Mouse (Mus musculus): ENCODE measurements around the gene Nxpe5. TPM values are rescaled to one million over a fixed set of nuclear protein-coding genes. Genes with fewer than 3 reads are reported as not detected.
"Not testable (repeated sequence)": the region's sequence is repeated elsewhere in the genome, so short reads cannot be mapped to it uniquely, and the experiment has no call there.

Nxpe5 gene
- 0.06 TPM in 1 of 2 replicates, not detected in the other for polyA plus RNA-seq (2015; fragmentation: Nextera tagmentation; extraction: Ambion mirVana)

DNA sequence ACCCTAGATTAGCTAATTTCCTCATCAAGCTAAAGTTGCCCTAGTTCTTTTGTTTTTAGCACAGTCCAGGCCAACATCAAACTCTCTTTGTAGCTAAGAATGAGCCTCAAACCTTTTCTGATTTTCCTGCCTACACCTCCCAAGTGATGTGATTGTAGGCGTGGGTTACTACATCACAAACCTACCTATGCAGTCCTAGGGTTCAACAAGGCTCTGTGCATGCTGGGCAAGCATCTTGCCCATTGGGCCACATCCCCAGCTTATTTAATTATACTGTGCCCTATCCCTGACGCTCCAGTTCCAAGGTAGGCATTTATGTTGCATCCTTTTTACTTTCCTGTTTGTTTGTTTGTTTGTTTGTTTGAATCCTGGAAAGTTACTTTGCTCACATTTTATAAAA, at the start of gene Nxpe5:
TSS of gene Nxpe5 (plus strand) at position 199 of the 400 bp plus-strand sequence.
- no peak within 1 kb of the TSS for H3K9ac ChIP-seq
- no peak within 1 kb of the TSS for H3K27ac ChIP-seq
- H3K4me2 ChIP-seq: no peak within 1 kb of the TSS
- no peaks in the 10 kb centered on the region for H3K4me1 ChIP-seq
- H3K4me3 ChIP-seq: no peak within 1 kb of the TSS
- 46% methylated on average over 2 of the region's 2 CpGs for WGBS
- no peaks in the 10 kb centered on the region for H3K9me3 ChIP-seq
- no peaks in the 10 kb centered on the region for H3K36me3 ChIP-seq (replicated peaks)
- no peaks in the 10 kb centered on the region for H3K27me3 ChIP-seq (replicated peaks)
- ATAC-seq (replicated peaks): no peak

DNA sequence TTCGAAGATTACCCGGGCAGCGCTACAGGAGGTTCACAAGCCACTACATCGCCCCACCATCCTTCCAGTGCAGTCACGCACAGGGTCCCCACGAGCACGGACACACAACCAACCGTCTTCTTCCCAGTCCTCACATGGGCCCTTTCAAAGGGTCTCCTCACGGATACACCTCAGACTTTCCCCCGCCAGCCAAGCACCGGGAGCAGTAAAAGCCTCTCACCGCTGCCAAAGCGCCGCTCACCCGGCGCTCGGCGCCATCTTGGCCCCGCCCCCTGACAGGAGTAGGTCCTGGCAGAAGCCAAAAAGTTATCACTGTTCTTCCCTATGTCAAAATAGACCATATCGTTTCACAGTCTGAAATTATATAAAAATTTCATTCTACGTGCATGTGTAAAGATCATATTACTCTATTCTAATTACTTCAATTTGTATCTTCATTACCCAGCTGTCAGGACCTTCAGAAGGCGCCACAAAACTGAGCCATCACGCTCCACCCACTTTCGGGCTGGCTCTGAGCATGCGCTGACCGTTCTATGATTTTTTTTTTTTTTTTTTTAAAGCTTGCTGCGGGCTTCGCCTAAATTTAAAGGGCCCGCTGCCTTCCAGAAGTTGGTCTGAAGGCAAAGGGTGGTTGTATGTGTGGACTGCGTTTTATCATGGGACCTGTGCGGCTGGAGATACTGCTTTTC, 38.6 kb upstream of the Nxpe5 start, which contains the start of the genes Taf6 and Cnpy4:
TSS of gene Taf6 (minus strand) at position 502 of the 689 bp plus-strand sequence.
TSS of gene Cnpy4 (plus strand) at position 536 of the 689 bp plus-strand sequence.
- Histone ChIP-seq H3K4me1 (peaks cover 22% of the 10 kb centered on the region), H3K36me3 (replicated peaks) (peaks cover 12% of the 10 kb centered on the region), H3K27me3 (replicated peaks) (no peaks in the 10 kb centered on the region), H3K4me3 (peak within 1 kb of the TSS; percentile 71), H3K9ac (peak within 1 kb of the TSS; percentile 71), H3K9me3 (no peaks in the 10 kb centered on the region), H3K4me2 (peak within 1 kb of the TSS; percentile 71), H3K27ac (peak within 1 kb of the TSS; percentile 84)
- WGBS: 0% methylated on average over 31 of the region's 31 CpGs
- ATAC-seq (replicated peaks): peak; percentile 87

DNA sequence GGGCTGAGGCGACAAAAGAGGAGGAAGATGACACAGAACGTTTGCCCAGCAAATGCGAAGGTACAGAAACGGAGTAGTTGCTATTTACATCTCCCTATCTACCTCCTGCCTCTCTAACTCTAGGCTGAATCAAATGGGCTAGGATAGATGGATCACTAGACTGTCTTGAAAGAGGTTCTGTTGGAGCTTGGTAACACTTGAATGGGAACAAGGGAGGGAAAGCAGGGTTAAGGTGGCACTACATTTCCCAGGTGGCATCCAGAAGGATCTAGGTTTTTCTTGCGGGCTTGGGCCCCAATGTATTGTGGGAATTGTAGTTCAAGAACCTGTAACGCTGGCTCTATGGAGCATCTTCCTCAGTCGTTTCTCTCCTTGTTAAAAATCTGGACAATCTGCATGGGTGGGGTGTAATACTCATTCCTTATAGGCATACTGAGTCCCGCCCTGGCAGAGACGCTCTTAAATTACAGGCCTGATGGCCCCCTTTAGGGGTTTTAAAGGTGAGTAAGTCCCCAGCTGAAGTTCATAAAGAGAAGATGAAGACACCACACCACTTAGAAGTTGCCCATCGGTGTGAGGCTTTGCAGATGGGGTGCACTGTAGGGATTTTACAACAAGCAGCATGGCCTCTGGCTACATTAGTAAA, 37.9 kb upstream of the Nxpe5 start:
- 0% methylated on average over 10 of the region's 10 CpGs for WGBS
- Histone ChIP-seq H3K36me3 (replicated peaks) (peaks cover 15% of the 10 kb centered on the region), H3K27me3 (replicated peaks) (no peaks in the 10 kb centered on the region), H3K9me3 (no peaks in the 10 kb centered on the region), H3K4me2 (peak overlapping the region; percentile 71), H3K4me1 (peaks cover 22% of the 10 kb centered on the region), H3K4me3 (peak overlapping the region; percentile 71), H3K9ac (peak overlapping the region; percentile 71), H3K27ac (peak overlapping the region; percentile 84)
- ATAC-seq (replicated peaks): peak; percentile 86

DNA sequence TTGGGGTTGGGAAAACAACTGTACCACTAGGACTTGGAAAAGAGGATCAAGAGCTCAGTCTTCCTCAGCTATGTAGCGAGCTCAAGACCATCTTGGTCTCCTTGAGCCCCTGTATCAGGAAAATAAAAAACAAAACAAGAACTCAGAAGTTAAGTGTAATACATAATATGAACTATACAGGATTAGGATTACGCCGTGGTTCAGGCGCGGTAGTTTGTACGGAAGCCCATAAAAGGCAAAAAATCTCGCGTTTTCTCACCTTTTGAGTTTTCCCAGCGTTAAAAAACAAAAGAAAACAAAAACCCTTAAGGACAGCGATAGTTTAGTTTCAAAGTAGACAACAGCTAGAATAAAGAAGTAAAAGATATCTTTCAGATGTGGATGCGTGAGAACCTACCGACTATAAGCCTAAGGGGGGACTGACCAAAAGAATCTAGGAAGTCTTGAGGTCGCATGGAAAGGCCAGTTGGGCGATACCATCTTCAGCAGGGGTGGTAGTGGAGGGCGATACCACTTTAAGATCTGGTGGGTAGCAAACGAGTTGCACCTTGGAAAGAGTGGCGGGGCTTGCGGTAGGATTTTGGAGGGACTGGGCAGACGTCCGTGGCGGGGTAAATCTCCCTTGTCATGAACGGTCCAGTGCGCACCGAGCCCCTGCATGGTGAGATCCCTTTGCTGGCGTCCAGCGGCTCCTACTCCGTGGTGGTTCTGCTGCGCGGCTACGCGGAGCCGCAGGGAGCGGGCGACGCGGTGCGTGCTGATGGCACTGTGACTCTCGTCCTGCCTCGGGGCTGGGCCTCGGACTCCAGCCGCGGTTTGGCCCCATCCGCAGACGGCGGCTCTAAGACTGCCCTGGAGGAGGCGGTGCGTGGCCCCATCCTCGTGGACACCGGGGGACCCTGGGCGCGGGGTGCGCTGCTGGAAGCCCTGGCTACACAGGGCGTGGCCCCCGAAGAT, 31.6 kb upstream of the Nxpe5 start, which contains the start of gene Mblac1:
TSS of gene Mblac1 (plus strand) at position 544 of the 957 bp plus-strand sequence.
- peak within 1 kb of the TSS; percentile 66 for H3K4me2 ChIP-seq
- H3K9ac ChIP-seq: peak within 1 kb of the TSS; percentile 86
- H3K4me3 ChIP-seq: peak within 1 kb of the TSS; percentile 73
- H3K27ac ChIP-seq: peak within 1 kb of the TSS; percentile 92
- H3K4me1 ChIP-seq: peaks cover 21% of the 10 kb centered on the region
- 6% methylated on average over 54 of the region's 54 CpGs for WGBS
- peaks cover 12% of the 10 kb centered on the region for H3K36me3 ChIP-seq (replicated peaks)
- H3K9me3 ChIP-seq: no peaks in the 10 kb centered on the region
- ATAC-seq (replicated peaks): peak; percentile 87
- H3K27me3 ChIP-seq (replicated peaks): no peaks in the 10 kb centered on the region

DNA sequence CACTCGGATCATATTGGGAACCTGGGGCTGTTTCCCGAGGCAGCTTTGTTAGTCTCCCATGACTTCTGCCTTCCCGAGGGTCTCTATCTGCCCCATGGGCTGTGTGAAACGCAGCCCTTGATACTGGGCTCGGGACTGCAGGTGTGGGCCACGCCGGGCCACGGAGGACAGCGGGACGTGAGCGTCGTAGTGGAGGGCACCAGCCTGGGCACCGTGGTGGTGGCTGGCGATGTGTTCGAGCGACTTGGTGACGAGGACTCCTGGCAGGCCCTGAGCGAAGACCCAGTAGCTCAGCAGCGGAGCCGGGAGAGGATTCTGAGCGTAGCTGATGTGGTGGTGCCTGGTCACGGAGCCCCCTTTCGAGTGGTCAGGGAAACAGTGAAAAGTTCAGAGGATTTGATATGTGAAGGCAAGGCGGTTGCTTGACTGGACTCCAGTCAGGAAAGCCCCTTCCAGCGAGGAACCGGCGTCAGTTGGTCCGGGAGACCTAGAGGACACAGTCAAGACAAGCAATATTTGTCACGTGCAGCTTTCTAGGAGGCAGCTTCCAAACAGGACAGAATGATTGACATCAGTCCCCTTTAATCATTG, 30.8 kb upstream of the Nxpe5 start:
- H3K4me2 ChIP-seq: peak overlapping the region; percentile 66
- peak; percentile 72 for ATAC-seq (replicated peaks)
- H3K27me3 ChIP-seq (replicated peaks): no peaks in the 10 kb centered on the region
- peaks cover 21% of the 10 kb centered on the region for H3K4me1 ChIP-seq
- H3K9me3 ChIP-seq: no peaks in the 10 kb centered on the region
- H3K27ac ChIP-seq: peak overlapping the region; percentile 92
- peaks cover 12% of the 10 kb centered on the region for H3K36me3 ChIP-seq (replicated peaks)
- 1% methylated on average over 29 of the region's 29 CpGs for WGBS
- peak overlapping the region; percentile 73 for H3K4me3 ChIP-seq
- peak overlapping the region; percentile 86 for H3K9ac ChIP-seq

DNA sequence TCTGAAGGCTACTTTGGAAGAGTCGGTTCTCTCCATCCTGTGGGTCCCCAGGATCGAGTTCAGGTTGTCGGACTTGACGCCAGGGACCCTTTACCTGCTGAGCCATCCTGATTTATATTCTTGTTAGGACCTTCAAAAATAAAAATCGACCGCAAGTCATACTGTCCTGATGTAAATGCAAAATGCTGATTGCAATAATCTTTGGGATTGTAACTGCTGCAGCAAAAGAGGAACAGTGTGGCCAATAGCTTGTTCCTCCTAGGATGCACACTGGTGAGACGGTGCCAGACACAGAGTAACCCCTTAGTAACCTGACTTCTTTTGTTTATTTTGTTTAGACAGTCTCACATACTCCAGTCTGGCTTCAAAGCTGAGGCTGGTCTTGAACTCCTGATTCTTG, 30.2 kb upstream of the Nxpe5 start:
- H3K9ac ChIP-seq: peak overlapping the region; percentile 86
- WGBS: 70% methylated on average over 7 of the region's 7 CpGs
- no peaks in the 10 kb centered on the region for H3K27me3 ChIP-seq (replicated peaks)
- no peaks in the 10 kb centered on the region for H3K9me3 ChIP-seq
- peak overlapping the region; percentile 73 for H3K4me3 ChIP-seq
- peak overlapping the region; percentile 66 for H3K4me2 ChIP-seq
- H3K4me1 ChIP-seq: peaks cover 21% of the 10 kb centered on the region
- ATAC-seq (replicated peaks): no peak
- peak overlapping the region; percentile 92 for H3K27ac ChIP-seq
- peaks cover 12% of the 10 kb centered on the region for H3K36me3 ChIP-seq (replicated peaks)

DNA sequence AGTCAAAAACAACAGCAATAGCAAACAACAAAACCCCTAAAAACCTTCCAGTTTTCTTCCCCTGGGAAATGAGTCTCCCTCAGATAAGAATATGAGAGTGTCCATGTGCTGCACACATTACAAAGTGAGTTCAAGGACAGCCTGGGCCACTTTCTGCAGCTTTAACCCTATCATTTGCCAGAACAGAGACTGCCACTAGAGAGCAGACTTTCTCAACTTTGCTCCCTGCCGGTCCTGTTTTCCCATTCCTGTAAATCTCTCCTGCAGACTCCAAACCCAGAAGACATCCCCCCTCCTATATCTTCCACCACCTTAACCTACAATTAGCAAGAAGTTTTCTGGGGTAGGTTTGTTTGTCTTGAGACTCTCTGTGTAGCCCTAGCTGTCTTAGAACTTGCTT, 26.1 kb upstream of the Nxpe5 start:
- Histone ChIP-seq H3K4me3 (no peak overlapping the region), H3K27ac (no peak overlapping the region), H3K4me1 (peaks cover 13% of the 10 kb centered on the region), H3K9ac (no peak overlapping the region), H3K9me3 (no peaks in the 10 kb centered on the region; the same call in 1 of the 2 replicates), H3K4me2 (no peak overlapping the region), H3K27me3 (replicated peaks) (no peaks in the 10 kb centered on the region), H3K36me3 (replicated peaks) (no peaks in the 10 kb centered on the region)
- WGBS: 5% methylated on average over 1 of the region's 1 CpGs
- no peak for ATAC-seq (replicated peaks)

DNA sequence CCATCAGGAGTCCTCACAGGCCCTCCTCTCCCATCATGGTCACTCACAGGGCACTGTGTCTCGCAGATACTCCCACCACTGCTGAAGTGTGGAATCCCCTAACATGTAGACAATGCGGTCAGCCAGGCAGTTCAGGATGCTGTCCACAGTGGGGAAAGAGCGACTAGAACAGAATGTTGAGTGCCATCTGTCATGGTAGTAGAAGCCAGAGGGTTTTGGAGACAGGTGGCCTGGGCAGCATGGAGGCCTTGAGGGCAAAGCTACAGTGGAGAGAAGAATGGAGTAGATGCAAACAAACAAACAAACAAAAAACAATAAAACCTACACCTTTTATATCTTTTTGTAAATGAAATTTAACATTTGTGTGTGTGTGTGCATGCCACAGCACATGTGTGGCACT, 23.6 kb upstream of the Nxpe5 start:
- Histone ChIP-seq H3K4me3 (no peak overlapping the region), H3K27ac (no peak overlapping the region), H3K36me3 (replicated peaks) (no peaks in the 10 kb centered on the region), H3K9me3 (no peaks in the 10 kb centered on the region; the same call in 1 of the 2 replicates), H3K4me1 (no peaks in the 10 kb centered on the region), H3K9ac (no peak overlapping the region), H3K4me2 (no peak overlapping the region), H3K27me3 (replicated peaks) (no peaks in the 10 kb centered on the region)
- ATAC-seq (replicated peaks): no peak
- 78% methylated on average over 3 of the region's 3 CpGs for WGBS

DNA sequence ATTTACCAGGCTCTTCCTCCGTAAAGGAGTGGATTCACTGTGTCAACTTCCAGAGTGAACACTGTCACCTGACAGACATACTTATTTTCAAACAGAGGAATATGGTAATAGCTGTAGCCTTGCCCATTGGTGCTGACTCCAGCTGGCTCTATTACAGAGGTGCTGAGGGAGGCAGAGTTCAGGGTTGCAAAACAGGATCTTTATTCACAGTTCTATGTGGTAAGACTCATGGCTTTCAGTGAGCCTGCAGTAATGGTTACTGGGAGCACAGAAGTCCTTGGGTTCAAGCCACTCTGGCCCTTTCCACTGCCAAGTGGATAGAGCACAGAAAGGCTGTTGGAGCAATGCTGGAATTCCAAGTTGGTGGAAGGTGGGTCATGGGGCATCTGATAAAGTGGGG, 18.4 kb upstream of the Nxpe5 start:
- H3K9ac ChIP-seq: no peak overlapping the region
- ATAC-seq (replicated peaks): no peak
- H3K4me3 ChIP-seq: no peak overlapping the region
- 79% methylated on average over 1 of the region's 1 CpGs for WGBS
- H3K27me3 ChIP-seq (replicated peaks): no peaks in the 10 kb centered on the region
- H3K36me3 ChIP-seq (replicated peaks): no peaks in the 10 kb centered on the region
- H3K4me1 ChIP-seq: no peaks in the 10 kb centered on the region
- H3K9me3 ChIP-seq: no peaks in the 10 kb centered on the region; the same call in 1 of the 2 replicates
- H3K27ac ChIP-seq: no peak overlapping the region
- H3K4me2 ChIP-seq: no peak overlapping the region

DNA sequence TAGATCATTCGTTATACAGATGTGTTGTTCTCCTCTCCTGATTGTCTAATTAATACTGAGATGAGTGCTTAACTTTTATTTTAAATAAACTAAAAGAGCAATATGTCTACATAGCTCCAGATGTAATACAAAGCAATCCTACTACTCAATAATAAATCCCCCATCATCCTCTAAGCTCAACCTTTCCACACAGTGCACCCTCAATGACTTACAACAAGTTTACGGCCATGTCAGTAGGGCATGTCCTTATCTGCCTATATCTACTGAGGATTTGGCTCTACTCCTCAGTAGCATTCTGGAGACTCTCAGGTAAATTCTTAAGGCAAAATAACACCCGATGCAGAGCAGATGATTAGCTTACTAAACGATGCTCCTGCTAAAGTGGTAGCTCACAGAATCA, 17.8 kb upstream of the Nxpe5 start:
- no peak for ATAC-seq (replicated peaks)
- 87% methylated on average over 4 of the region's 4 CpGs for WGBS
- no peak overlapping the region for H3K9ac ChIP-seq
- H3K4me2 ChIP-seq: no peak overlapping the region
- no peak overlapping the region for H3K4me3 ChIP-seq
- H3K4me1 ChIP-seq: no peaks in the 10 kb centered on the region
- H3K36me3 ChIP-seq (replicated peaks): no peaks in the 10 kb centered on the region
- no peak overlapping the region for H3K27ac ChIP-seq
- H3K9me3 ChIP-seq: no peaks in the 10 kb centered on the region; the same call in 1 of the 2 replicates
- no peaks in the 10 kb centered on the region for H3K27me3 ChIP-seq (replicated peaks)

DNA sequence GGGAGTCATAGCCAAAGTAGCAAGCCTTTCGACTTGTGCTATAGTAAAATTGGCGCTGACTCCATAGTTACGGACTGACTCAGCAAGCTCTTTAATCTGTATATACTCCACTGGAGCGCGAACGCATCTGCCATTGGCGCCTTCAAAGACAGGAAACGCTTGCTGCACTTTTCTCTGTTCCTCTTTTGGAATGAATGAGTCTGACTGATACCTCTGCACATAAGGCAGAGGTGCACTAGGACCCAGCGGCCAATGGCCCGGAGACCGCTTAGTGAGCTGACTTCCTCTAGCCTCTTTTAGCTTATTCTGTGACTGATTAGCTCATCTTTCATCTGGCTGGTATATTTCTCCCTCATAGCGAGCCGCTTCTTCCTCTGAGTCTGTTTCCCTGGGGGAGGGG, 9.1 kb upstream of the Nxpe5 start:
- WGBS: 94% methylated on average over 13 of the region's 13 CpGs
- not testable (repeated sequence) for ATAC-seq (replicated peaks); H3K9ac ChIP-seq; H3K27ac ChIP-seq; H3K27me3 ChIP-seq (replicated peaks); H3K36me3 ChIP-seq (replicated peaks); H3K9me3 ChIP-seq; H3K4me3 ChIP-seq; H3K4me2 ChIP-seq; H3K4me1 ChIP-seq
